Mouse (Mus musculus): ENCODE data around the gene Fbxo7.

Gene Fbxo7

GRCm38 (mm10) chr10:86034007-86034728, 12.4 kb downstream of the Fbxo7 start:
- no peak for DNase-seq (ENCODE audit: low read depth in 1 of 2, low spot score in 2 of 2)

DNA sequence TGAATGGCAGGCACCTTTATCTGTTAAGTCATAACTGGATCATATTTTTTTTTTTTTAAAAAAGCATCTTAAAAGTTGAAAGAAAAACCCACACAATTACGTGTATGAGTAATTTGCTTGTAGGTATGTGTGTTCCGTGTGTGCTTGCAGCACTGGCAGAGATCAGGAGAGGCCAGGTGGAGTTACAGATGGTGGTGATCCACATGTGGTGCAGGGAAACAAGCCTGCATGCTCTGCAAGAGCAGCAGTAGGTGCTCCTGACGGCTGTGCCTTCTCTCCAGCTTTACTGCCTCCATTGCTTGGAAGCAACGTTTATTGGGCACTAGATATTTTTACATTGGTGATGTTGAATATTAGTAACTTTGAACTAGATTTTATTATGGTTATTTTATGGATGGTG, 21.9 kb downstream of the Fbxo7 start:
- no peak for DNase-seq (ENCODE audit: low read depth in 1 of 2, low spot score in 2 of 2)

DNA sequence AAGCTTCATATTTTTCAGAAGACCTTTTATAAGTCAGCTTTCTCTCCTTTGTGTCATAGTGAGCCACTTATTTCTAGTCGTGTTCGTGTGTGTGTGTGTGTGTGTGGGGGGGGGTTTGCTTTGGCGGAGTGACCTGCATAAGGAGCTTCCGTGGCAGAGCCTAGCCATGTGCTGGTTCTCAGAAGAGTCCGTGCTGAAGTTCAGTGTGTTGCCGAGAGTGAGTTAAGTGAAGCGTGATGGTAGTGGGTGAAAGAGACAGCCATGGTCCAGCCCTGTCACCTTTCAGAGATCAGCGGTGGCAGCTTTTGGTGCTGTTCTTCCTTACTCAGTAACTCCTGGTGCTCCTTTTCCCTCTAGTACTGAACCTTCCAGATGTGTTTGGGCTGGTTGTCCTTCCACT, 22.3 kb downstream of the Fbxo7 start:
- DNase-seq (ENCODE audit: low read depth in 1 of 2, low spot score in 2 of 2), result no peak

DNA sequence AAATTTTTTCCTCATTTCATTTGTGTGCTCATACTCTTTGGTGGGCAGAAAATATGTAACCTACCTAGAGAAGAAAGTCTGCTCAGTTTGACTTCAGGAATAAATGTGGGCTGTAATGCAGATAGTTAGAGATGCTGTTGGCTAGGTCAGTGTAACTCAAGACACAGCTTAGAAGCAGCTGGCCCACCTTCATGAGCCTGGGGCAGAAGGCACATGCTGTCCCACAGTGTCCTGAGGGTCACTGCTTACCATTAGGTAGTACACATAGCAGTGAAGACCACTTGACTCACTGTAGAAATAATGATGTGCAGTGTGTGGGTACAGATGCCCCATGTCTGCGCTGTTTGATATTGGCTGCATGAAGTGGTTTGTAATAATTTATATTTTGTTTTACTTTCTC, 24.6 kb downstream of the Fbxo7 start:
- no peak for DNase-seq (ENCODE audit: low read depth in 1 of 2, low spot score in 2 of 2)

- DNase-seq (ENCODE audit: low read depth in 1 of 2, low spot score in 2 of 2), result no peak
Measured at GRCm38 (mm10) chr10:86047786-86048185, 26.0 kb downstream of the Fbxo7 start.

- DNase-seq (ENCODE audit: low read depth in 1 of 2, low spot score in 2 of 2), result no peak
Measured at GRCm38 (mm10) chr10:86050522-86050921, 28.8 kb downstream of the Fbxo7 start.

GRCm38 (mm10) chr10:86052818-86053522, 31.2 kb downstream of the Fbxo7 start:
- DNase-seq (ENCODE audit: low read depth in 1 of 2, low spot score in 2 of 2), result no peak

DNA sequence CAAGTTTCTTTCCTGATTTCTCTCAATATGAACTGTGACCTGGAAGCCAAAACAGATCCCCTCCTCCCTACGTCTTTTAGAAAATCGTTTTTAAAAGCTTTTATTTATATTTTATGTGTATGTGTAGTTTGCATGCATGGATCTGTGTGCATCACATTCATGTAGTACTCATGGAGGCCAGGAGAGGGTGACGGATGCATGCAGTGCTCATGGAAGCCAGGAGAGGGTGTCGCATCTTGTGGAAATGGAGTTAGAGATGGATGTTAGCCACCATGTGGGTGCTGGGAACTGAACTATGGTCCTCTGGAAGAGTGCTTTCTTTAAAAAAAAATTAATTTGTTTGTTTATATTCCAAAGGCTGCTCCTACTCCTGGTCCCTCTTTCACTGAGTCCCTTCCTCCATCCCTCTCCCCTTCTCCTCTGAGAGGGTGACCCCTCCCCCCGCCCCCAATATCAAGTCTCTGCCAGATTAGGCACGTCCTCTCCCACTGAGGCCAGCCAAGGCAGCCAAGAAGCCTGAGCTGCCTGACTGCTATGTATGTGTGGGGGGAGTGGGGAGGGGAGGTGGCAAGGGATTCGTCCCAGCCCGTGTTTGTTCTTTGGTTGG, 34.6 kb downstream of the Fbxo7 start:
- no peak for DNase-seq (ENCODE audit: low read depth in 1 of 2, low spot score in 2 of 2)

GRCm38 (mm10) chr10:86057286-86057685, 35.5 kb downstream of the Fbxo7 start:
- DNase-seq (ENCODE audit: low read depth in 1 of 2, low spot score in 2 of 2), result no peak

DNA sequence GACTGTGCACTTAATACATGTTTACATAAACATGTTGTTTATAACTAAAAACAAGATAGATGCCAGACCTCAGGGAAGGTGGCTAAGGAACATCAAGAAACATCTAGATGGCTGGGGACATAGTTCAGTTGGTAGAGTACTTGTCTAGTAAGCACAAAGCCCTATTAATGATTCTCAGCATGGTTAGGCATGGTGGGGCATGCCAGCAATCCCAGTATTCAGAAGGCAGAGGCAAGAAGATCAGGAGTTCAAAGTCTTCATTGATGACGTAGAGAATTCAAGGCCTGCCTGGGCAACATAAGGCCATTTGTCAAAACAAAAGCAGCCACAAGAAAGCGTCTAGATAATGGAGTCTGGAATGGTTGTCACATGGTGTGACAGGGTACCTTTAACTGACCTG, 35.9 kb downstream of the Fbxo7 start:
- no peak for DNase-seq (ENCODE audit: low read depth in 1 of 2, low spot score in 2 of 2)

DNA sequence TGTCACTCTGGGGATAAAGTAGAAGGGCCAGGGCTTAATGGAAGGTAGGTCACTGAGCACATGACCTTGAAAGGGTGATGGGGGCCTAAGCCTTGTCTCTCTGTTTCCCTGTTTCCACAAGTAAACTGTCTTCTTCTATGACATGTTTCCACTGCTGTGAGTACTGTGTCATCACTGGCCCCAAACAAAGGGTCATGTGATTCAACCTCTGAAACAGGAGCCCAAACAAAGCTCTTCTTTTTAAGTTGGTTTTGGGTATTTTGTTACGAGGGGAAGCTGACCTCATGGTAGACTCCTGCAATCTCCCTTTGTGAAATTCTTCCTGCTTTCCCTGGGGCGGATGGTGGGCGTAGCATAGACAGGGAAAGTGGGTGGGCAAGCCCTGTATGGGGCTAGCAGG, 38.5 kb downstream of the Fbxo7 start:
- DNase-seq (ENCODE audit: low read depth in 1 of 2, low spot score in 2 of 2), result no peak

DNA sequence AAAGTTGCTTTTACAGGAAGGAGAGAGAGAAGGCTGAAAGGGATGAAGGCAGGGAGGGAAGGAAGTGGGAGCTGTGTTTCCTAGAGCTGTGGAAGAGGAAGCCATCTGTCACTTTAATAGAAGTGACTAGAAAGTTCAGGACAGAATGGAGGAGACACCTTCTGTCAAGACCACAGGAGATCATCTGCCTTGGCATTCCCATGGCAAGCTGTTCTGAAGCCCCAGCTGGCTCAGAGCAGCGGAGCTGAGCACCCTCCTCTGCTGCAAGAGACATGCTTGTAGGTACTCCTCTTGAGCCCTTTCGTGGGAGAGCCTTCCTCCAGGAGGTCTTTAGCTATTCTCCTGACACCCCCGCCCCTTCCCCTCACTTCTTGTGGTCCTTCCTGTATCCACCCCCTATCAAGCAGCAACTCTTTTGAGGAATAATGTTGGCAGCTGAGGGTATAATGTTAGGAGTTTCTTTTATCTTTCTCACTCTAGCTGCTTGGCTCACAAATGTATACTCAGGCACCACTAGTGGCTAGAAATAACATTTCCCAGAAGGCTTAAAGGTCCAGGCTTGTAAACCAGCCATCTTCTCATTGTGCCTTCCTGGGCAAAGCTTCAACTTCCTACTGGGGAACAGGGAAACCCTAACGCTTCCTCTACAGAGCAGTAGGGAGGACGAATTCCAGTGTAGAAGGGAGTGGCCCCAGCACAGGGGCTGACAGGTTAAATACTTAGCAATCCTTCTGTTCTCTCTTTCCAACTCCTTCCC, 40.7 kb downstream of the Fbxo7 start:
- no peak for DNase-seq (ENCODE audit: low read depth in 1 of 2, low spot score in 2 of 2)

DNA sequence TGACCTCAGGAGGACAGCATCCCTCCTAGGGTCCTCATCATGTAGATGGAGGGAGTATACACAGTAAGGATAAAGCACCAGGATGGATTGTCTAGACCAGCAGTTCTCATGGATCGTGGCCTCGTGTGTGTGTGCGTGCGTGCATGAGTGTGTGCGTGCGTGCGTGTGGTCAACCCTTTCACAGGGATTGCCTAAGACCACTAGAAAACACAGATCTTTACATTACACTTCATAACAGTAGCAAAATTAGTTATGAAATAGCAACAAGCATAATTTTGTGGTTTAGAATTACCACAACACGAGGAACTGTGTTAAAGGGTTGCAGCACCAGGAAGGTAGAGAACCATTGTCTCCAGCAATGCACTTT, 41.2 kb downstream of the Fbxo7 start:
- DNase-seq (ENCODE audit: low read depth in 1 of 2, low spot score in 2 of 2), result no peak

GRCm38 (mm10) chr10:86064937-86065336, 43.2 kb downstream of the Fbxo7 start:
- DNase-seq (ENCODE audit: low read depth in 1 of 2, low spot score in 2 of 2), result peak in 1 of 2 experiments; percentile 7

GRCm38 (mm10) chr10:86065661-86066060, 43.9 kb downstream of the Fbxo7 start:
- no peak for DNase-seq (ENCODE audit: low read depth in 1 of 2, low spot score in 2 of 2)

GRCm38 (mm10) chr10:86066651-86067050, 44.9 kb downstream of the Fbxo7 start:
- no peak for DNase-seq (ENCODE audit: low read depth in 1 of 2, low spot score in 2 of 2)

DNA sequence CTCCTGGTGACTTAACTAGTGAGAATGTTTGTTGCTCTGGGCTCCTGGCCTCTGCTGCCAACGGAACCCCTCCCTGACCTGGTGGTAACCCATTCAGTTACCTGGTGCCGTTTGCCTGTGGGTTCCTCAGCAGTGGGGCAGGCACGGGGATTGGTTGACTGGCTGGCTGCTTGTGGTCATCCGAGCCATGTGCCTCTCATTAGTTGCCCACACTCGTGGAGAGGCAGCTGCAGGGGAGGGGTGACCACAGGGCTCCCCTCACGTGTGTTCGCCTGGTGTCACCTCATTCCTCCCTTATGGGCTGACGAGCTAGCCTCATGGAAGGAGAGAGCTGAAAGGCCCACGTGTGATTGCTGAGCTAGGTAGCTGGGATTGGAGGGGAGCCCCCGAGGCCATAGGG, 46.1 kb downstream of the Fbxo7 start:
- no peak for DNase-seq (ENCODE audit: low read depth in 1 of 2, low spot score in 2 of 2)

GRCm38 (mm10) chr10:86069341-86069740, 47.6 kb downstream of the Fbxo7 start:
- DNase-seq (ENCODE audit: low read depth in 1 of 2, low spot score in 2 of 2), result no peak

GRCm38 (mm10) chr10:86070751-86071150, 49.0 kb downstream of the Fbxo7 start:
- no peak for DNase-seq (ENCODE audit: low read depth in 1 of 2, low spot score in 2 of 2)

DNA sequence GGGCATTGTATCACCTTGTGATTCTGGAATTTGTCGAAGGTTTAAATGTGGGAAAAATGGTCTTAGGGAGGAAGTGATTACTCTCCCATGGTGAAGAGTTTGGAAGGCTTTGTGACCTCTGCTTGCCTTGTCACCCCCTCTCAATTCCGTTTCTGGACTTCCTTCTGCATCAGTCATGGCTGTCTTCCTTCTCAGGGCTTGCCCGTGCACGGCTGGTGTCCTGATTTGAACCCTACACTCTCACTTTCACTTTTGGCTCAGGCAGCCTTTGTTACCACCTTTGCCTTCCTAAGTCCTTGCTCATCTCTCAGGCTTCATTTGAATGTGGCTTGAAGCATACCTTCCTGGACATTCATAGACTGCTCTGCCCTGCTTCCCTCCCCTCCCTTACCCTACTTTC, 52.4 kb downstream of the Fbxo7 start:
- DNase-seq (ENCODE audit: low read depth in 1 of 2, low spot score in 2 of 2), result no peak

DNA sequence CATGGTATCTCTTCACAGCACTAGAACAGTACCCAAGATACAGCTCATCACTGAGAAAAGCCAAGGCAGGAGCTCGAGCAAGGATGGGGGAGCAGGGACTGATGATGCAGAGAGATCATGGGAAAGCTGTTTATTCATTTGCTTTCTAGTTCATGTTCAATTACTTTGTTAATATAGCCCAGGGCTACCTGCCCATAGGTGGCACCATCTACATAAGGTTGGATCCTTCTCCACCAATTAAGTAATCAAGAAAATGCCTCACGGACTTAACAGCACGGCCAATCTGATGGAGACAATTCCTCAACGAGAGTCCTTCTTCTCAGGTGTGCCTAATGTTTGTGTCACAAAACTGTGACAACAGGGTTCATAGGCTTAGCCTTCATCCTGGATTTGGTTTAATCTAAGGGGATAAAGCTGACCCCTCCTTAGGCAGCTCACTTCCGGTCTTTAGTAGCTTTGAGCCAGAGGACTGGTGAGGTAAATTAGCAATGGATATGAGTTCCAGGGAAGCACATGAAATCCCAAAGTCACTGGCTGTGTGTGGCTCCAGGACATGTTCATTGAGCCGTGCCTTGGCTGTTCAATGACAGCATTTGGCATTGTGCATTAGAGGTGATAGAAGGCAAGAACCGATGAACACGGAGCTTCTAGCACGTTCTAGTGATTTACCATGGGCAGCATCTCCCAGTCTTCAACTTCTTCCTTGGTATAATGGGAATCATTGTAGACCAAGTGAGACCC, 53.4 kb downstream of the Fbxo7 start:
- DNase-seq (ENCODE audit: low read depth in 1 of 2, low spot score in 2 of 2), result no peak

All from monocyte, adult 2 months (primary cell).